Mouse (Mus musculus) leukemia stem cell, adult 10-12 weeks (primary cell): ENCODE results near the gene Olfr699. TPM values are rescaled to one million over a fixed set of nuclear protein-coding genes. Genes with fewer than 3 reads are reported as not detected.

ENCODE experiments used
- polyA plus RNA-seq: library from polyadenylated mRNA; stranded (reverse); fragments of >175 nt; gene quantifications from 2 replicates; pipeline ENCODE4 v1.2.3, GENCODE M21; 2012; ENCODE audit warnings: low replicate concordance

Gene Olfr699
- 0.06 TPM in 1 of 2 replicates, not detected in the other for polyA plus RNA-seq

DNA sequence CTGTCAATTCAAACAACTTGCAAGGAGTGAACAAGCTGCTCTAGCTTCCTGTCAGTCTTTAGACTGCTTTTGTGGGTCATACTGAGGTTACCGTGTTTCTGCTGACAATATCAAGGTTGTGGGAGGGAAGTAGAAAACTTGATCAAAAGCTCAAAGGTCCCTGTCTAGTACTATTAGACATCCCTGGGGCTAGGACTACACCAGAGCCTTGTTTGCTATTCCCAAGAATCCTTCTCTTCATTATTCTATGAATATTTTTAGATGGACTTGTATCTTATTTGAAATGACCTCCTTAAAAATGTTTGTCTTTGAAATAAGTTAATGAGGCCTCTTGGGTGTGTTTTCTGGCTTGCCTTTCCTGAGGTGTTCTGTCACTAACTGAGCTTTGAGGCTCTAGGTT lies at the start of gene Olfr699:
Olfr699 (minus strand) TSS at position 101 of the 400 bp plus-strand sequence.

DNA sequence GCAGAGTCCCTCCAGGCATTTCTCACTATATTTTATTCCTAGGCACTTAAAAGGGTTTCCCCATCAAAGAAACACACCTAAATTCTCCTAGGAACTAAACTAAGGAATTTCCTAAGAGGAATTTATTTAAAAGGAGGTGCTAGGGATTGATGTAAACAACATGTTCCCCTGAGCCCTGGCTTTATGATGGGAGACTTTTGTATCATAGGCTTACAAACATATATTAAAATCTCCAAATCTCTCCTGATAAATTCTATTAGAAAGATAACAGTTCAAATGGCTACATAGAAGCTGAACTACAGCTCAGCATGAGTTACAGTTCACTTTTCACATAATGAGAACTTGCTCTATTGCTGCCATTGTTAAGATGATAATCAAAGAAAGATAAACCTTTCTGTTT lies 40.8 kb upstream of the Olfr699 start, which contains the start of gene Olfr702:
Olfr702 (minus strand) TSS at position 101 of the 400 bp plus-strand sequence.

GRCm38 (mm10) chr7:106813829-106814228 lies 20.8 kb upstream of the Olfr699 start, which contains the start of gene Olfr701:
Olfr701 (plus strand) TSS chr7:106814129.

DNA sequence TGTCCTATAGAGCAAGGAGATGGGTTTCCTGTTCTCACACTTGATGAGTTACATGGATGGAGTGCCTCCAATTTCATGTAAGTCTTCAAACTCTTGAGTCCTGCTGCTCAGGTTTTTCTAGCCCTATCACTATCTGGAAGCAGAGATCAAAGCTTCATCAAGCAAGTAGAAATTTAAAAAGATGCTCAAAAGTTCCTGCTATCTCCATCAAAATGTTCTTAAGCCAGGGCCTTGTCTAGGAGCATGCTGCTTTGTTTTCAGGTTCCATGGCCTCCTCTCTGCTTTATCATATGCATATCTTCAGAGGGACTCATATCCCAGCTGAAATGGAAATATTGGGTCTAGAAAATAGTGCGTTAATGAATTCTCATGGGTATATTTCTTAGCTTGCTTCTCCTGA lies 15.7 kb upstream of the Olfr699 start, which contains the start of gene Olfr700:
Olfr700 (minus strand) TSS at position 101 of the 400 bp plus-strand sequence.

DNA sequence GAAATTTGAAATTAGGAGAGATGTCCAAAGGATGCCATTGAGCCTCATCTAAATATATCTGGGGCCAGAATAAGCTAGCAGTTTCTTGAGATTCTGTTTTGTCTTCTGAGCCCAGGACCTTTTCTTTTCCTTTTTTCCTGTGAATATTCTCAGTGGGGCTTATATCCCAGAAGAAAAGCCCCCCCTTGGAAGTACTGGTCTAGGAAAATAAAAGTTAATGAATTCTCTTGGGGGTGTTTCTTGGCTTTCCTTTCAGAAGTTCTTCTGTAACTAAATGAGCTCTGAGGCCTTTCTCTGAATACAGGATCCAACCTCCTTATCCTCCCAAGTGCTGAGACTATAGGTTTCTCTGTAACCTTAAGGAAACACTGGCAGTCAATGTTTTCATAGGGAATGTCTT lies 37.7 kb downstream of the Olfr699 start, which contains the start of gene Olfr698:
Olfr698 (minus strand) TSS at position 101 of the 400 bp plus-strand sequence.

GRCm38 (mm10) chr7:106742343-106742742 lies 50.7 kb downstream of the Olfr699 start, which contains the start of gene Olfr697:
Olfr697 (minus strand) TSS chr7:106742443.

Other genes starting within 250 kb of the Olfr699 start
- not detected in 2 replicates for gene Olfr693, start 112.6 kb downstream of the Olfr699 start, polyA plus RNA-seq
- not detected in 2 replicates for gene Olfr694, start 101.4 kb downstream of the Olfr699 start, polyA plus RNA-seq
- not detected in 2 replicates for gene Olfr695, start 76.8 kb downstream of the Olfr699 start, polyA plus RNA-seq
- not detected in 2 replicates for gene Olfr697, start 50.8 kb downstream of the Olfr699 start, polyA plus RNA-seq
- not detected in 2 replicates for gene Olfr698, start 37.8 kb downstream of the Olfr699 start, polyA plus RNA-seq
- gene Olfr700, start 15.6 kb upstream of the Olfr699 start, polyA plus RNA-seq, result not detected in 2 replicates
- not detected in 2 replicates for gene Olfr701, start 20.9 kb upstream of the Olfr699 start, polyA plus RNA-seq
- gene Olfr702, start 40.7 kb upstream of the Olfr699 start, polyA plus RNA-seq, result not detected in 2 replicates
- gene Olfr703, start 50.2 kb upstream of the Olfr699 start, polyA plus RNA-seq, result not detected in 2 replicates
- not detected in 2 replicates for gene Olfr704, start 70.0 kb upstream of the Olfr699 start, polyA plus RNA-seq
- not detected in 2 replicates for gene Olfr705, start 83.7 kb upstream of the Olfr699 start, polyA plus RNA-seq
- gene Olfr706, start 95.0 kb upstream of the Olfr699 start, polyA plus RNA-seq, result not detected in 2 replicates
- not detected in 2 replicates for gene Olfr707, start 108.0 kb upstream of the Olfr699 start, polyA plus RNA-seq
- not detected in 2 replicates for gene Olfr1532-ps1, start 114.8 kb upstream of the Olfr699 start, polyA plus RNA-seq
- gene Olfr709-ps1, start 139.0 kb upstream of the Olfr699 start, polyA plus RNA-seq, result not detected in 2 replicates
- gene Olfr710, start 155.1 kb upstream of the Olfr699 start, polyA plus RNA-seq, result not detected in 2 replicates
- not detected in 2 replicates for gene Olfr6, start 170.7 kb upstream of the Olfr699 start, polyA plus RNA-seq
- not detected in 2 replicates for gene Olfr711, start 182.3 kb upstream of the Olfr699 start, polyA plus RNA-seq
- not detected in 2 replicates for gene Olfr2, start 212.9 kb upstream of the Olfr699 start, polyA plus RNA-seq
- gene Olfr713, start 238.0 kb upstream of the Olfr699 start, polyA plus RNA-seq, result not detected in 2 replicates